28 mouse cellular contexts compared by ENCODE assay signal in genomic region chr11:64764056-64764455, GRCm38 (mm10).
"Had no signal": no experiment of that assay in that cellular context is flagged by ENCODE, and none has a peak within 500 bp of the region (broad histone marks: within the 10 kb centered on the region; RNA-seq: fewer than 3 reads in every experiment).

No protein-coding gene starts in this region.

- H3K27ac ChIP-seq: heart, adult 2 months; heart, embryonic 13.5 days; heart, embryonic 15.5 days; hindbrain, embryonic 10.5 days; hindbrain, embryonic 12.5 days; hindbrain, embryonic 14.5 days; layer of hippocampus, adult 2 months; limb, embryonic 13.5 days; limb, embryonic 15.5 days; liver, embryonic 12.5 days; liver, embryonic 14.5 days had no signal

- H3K9ac ChIP-seq: heart, embryonic 13.5 days; heart, embryonic 15.5 days; hindbrain, embryonic 12.5 days; hindbrain, embryonic 14.5 days; limb, embryonic 13.5 days; limb, embryonic 15.5 days; liver, embryonic 12.5 days; liver, embryonic 14.5 days had no signal

- DNase-seq: gastrocnemius, postnatal 14 days; gastrocnemius, postnatal 36 days; heart, adult 11 months; heart, adult 2 months; heart, postnatal 4 days; kidney, adult 11 months; kidney, adult 2 months; kidney, adult 9 months; kidney, postnatal 10 days; kidney, postnatal 25 days; kidney, postnatal 4 days; layer of hippocampus, postnatal 36 days; left cerebral cortex, postnatal 4 days; lung, adult 18-20 months had no signal

- H3K9me3 ChIP-seq: heart, embryonic 13.5 days; heart, embryonic 15.5 days; hindbrain, embryonic 10.5 days; hindbrain, embryonic 12.5 days; limb, embryonic 13.5 days; limb, embryonic 15.5 days; liver, embryonic 12.5 days had no signal

- ATAC-seq: hindbrain, embryonic 16.5 days; inflammation-experienced regulatory T-cells, adult 6 months; intestine, embryonic 16.5 days; liver, embryonic 12.5 days had no signal

- H3K4me2 ChIP-seq: heart, embryonic 11.5 days; heart, embryonic 13.5 days; heart, embryonic 15.5 days; hindbrain, embryonic 12.5 days; hindbrain, embryonic 14.5 days; limb, embryonic 13.5 days; limb, embryonic 15.5 days; liver, embryonic 12.5 days had no signal

- H3K27me3 ChIP-seq: heart, embryonic 13.5 days; heart, embryonic 15.5 days; hindbrain, embryonic 12.5 days; limb, embryonic 13.5 days; limb, embryonic 15.5 days; liver, embryonic 12.5 days had no signal

- H3K4me1 ChIP-seq: heart, embryonic 13.5 days; heart, embryonic 15.5 days; hindbrain, embryonic 12.5 days; limb, embryonic 15.5 days; liver, embryonic 12.5 days had no signal

- H3K4me3 ChIP-seq: heart, adult 2 months; heart, embryonic 13.5 days; heart, embryonic 15.5 days; hindbrain, embryonic 10.5 days; hindbrain, embryonic 12.5 days; layer of hippocampus, adult 2 months; limb, embryonic 13.5 days; limb, embryonic 15.5 days; liver, embryonic 12.5 days had no signal

- H3K36me3 ChIP-seq: heart, embryonic 13.5 days; heart, embryonic 15.5 days; hindbrain, embryonic 10.5 days; hindbrain, embryonic 12.5 days; limb, embryonic 13.5 days; limb, embryonic 15.5 days; liver, embryonic 12.5 days had no signal
